Mouse (Mus musculus) right cerebral cortex, adult 2 months (tissue): ENCODE measurements at regions not wholly inside any gene's neighbourhood (a gene's known extent, or its start where the extent isn't known, plus 50 kb on each side); places are given as distances from the start of the nearest gene placed in this dataset.
A peak's percentile ranks its signal among the peaks of the same experiment; 100 is the strongest.

Experiments
- DNase-seq, 2 experiments: peaks; one replicate each; pipeline ENCODE4 v3.0.0; 2021 to 2022; ENCODE audit warnings: low spot score in 2 of 2

- no peak for DNase-seq
These were observed 370.5 kb upstream of the Slc7a11 start for GRCm38 (mm10) chr3:50813760-50814400.

DNA sequence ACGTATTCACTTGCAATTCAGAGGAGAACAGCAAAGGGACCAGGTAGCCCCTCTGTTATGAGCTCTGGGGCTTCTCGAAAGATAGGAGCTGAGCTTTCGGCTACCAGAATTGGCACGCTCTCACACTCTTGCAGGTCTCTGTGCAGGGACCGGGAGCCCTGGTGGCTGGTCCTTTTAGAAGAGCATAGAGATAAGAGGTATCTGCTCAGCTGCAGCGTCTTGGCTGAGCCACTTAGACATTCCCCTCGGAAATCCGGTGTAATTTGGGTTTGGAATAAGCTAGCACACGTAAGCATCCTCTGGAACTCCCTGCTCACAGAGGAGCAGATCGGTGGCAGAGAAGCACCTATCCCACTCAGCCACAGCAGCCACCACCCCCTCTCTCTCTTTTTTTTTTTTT lies 372.3 kb upstream of the Slc7a11 start:
- DNase-seq: no peak

DNA sequence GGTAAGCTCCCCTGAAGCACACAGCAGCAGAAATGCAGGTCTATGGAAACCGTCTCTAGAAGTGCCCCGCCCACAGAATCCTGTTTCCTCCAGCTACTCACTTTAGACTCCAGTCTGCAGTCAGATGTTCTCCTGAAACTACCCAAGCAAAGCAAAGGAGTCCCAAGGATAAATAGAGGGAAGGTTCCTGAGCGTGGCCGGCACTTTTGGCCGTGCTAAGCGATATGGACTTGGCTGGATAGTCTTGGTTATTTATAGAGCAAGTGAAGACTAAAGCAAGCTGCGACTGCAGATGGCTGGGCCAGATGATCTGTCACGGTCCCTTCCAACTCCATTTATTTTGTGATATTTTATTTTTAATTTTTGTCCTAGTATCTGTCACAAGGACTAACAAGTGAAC lies 373.1 kb upstream of the Slc7a11 start:
- peak; percentile 36 to 53 for DNase-seq

DNA sequence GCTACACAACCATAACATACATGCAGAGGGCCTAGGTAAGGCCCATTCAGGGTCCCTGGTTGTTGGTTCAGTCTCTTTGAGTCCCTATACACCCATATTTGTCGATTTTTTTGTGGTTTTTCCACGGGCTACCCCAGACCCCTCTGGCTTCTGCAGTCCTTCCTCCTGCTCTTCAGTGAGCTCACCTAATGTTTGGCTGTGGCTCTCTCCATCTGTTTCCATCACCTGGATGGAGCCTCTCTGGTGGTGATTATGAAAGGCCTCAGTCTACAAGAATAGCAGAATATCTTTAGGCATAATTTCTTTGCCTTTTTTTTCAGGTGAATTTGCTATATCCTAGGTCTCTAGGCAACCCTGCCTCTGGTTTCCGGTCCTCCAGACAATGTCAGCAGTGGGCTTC lies 373.9 kb upstream of the Slc7a11 start:
- DNase-seq: no peak

DNA sequence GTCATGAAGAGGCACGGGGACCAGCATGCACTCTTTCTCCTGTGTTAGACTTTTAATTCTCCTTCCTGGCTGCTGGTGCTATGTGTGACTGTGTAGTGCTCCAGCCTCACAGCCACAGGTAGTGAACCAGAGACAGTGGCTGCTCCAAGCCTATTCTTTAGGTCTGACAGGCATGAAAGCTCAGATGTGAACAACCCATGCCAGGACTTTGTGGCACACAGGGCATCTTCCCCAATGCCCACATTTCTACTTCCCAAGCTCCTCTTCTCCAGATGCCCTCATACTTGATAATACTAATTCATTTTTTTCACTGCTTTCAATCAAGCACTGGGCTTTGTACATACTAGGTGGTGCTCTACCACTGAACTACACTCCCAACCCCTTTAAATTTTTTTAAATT lies 377.4 kb upstream of the Slc7a11 start:
- no peak for DNase-seq

GRCm38 (mm10) chr3:50825534-50826423 lies 382.4 kb upstream of the Slc7a11 start:
- no peak for DNase-seq

DNA sequence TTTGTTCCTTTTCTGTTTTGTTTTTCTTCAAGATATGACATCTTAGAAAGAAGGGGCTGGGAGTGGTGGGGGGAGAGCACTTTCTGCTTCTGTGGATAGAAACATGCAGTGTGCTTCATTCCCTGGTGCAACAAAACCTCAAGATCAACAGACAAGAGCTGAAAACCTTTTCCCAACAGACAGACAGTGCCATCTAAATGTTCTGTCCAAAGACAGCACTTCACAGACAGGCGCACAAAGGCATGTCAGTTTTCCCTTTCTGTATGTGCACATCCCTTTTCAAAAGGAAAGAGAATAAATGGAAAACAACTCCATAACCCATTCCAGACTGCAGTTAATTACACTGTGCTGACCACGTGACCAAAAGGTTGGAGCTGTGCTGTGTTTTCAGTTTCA lies 383.0 kb upstream of the Slc7a11 start:
- DNase-seq: no peak

DNA sequence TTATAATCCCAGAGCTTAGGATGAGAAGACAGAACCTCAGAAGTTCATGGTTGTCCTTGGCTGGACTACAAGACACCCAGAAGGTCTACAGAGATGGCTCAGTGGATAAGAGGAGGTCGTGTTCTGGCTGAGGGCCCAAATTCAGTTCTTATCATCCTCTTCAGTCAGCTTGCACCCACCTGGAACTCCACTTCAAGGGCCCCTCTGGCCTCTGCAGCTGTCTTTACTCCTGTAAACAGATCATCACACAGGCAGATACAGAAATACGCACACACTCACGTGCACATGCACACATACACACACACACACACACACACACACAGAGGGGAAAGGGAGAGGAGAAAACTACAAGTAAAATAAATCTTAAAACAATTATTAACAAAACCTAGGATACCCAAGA lies 385.8 kb upstream of the Slc7a11 start:
- no peak for DNase-seq

DNA sequence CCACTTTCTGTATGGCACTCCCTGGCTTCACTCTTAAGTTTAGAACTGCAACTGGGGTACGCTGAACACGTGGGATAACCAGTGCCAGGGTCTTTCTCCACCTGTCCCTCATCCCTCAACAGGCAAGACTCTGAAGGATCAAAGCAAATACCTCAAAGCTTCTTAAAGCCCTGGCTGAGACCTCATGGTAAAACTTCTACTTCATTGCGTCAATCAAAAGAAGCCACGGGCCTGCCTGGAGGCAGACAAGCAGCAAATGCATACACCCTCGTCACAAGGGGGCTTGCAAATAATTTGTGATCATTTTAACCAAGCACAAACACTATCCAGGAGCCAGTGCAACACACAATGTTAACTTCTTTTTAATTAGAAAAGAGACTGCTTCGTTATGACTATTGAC lies 387.0 kb upstream of the Slc7a11 start:
- DNase-seq: no peak

GRCm38 (mm10) chr3:50830926-50831325 lies 387.5 kb upstream of the Slc7a11 start:
- no peak for DNase-seq

DNA sequence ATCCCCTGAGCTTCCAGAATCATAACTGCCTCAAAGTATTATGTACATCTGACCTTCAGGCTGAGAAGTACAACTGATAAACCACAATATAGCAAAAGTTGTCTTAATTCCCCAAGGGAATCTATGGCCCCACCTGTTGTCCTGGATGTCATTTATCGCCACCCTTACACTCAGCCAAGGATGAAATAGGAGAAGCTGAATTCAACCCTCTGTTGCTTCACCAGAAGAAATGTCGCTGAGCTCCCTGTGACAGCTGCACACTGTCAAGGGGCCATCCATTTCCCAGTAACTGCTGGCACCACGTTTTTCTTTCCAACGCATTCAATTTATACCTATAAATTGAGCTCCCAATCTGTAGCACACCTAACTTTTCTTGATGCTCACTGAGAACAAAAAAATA lies 382.0 kb upstream of the Noct start:
- DNase-seq: no peak

GRCm38 (mm10) chr3:50844835-50845301 lies 379.4 kb upstream of the Noct start:
- DNase-seq: no peak

DNA sequence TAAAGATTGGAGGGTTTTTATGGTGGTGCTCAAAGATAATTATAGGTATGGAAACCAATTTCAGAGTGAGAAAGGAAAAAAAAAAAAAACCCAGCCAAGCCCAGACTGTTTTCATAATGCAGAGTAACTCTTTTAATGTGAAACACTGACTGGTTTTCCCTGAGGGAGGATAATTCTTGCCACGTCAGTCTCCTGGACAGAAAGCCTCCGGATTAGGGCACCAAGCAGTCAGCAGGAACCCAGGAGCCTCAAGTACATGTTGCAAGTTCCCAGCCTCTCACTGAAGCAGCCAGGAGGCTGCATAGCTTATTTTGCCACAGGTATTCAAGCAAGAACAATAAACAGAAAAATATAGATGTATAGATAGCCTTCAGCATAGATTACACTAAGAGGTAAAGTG lies 378.9 kb upstream of the Noct start:
- no peak for DNase-seq

- no peak for DNase-seq
These were observed 375.7 kb upstream of the Noct start for GRCm38 (mm10) chr3:50848528-50848927.

- DNase-seq: no peak
These were observed 373.1 kb upstream of the Noct start for GRCm38 (mm10) chr3:50851083-50851637.

DNA sequence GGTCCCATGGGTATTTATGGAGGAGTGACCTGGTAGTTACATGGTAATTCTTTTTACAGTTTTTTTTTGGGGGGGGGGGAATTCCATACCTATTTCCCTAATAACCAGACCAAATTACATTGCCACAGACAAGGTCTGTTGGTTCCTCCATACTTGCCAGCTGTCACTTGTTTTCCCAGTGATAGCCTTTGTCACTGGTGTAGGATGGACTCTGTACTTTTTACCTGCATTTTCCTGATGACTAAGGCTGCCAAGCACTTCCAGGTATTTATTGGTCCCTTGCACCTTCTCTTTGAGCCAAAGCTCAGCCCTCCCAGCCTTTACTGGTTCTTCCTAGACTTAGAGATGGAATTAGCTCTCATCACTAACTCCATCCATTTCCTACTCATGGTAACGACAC lies 357.1 kb upstream of the Noct start:
- no peak for DNase-seq

DNA sequence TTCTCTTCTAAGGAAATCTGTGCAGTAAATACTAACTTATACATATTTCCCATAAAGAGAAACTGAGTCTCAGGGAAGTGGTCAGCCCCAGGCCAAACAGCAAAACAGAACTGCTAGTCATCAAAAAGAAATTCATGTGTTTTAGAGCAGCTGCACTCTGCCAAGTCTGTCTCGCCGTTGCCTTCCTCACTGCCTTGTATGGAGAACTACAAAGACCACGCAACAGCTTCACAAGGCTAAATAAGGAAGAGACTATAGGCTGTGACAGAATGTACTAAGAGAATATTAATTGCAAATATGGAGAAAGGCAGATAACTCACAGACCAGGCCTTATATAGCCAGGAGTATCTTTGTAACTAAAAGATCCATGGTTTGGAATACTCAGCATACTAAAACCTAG lies 355.0 kb upstream of the Noct start:
- no peak for DNase-seq

GRCm38 (mm10) chr3:50879050-50879449 lies 345.2 kb upstream of the Noct start:
- no peak for DNase-seq

GRCm38 (mm10) chr3:50879595-50879994 lies 344.7 kb upstream of the Noct start:
- no peak for DNase-seq

GRCm38 (mm10) chr3:50881437-50882248 lies 342.6 kb upstream of the Noct start:
- no peak for DNase-seq

- no peak for DNase-seq
These were observed 342.0 kb upstream of the Noct start for GRCm38 (mm10) chr3:50882249-50882733.

GRCm38 (mm10) chr3:50886336-50886735 lies 337.9 kb upstream of the Noct start:
- no peak for DNase-seq
